Mouse (Mus musculus) kidney, adult 2 months (tissue): Measurements from ENCODE around the gene Magi2. TPM values are rescaled to one million over a fixed set of nuclear protein-coding genes. Genes with fewer than 3 reads are reported as not detected.
"Not testable (repeated sequence)": the region's sequence is repeated elsewhere in the genome, so short reads cannot be mapped to it uniquely, and the experiment has no call there.

Experiments used
- DNase-seq: peaks from one replicate; pipeline ENCODE4 v3.0.0; 2021
- H3K27ac ChIP-seq: fragments of 200-500 bp; 2 replicates; pipeline ENCODE4 v1.5.1; 2012; ENCODE audit warnings: low read depth, low read length, control low read depth, inconsistent platforms; ENCODE audit not compliant: insufficient read depth
- H3K27me3 ChIP-seq: fragments of 200-500 bp; replicated peaks from 2 replicates; pipeline ENCODE4 v1.6.1; 2012; ENCODE audit warnings: mild to moderate bottlenecking, moderate library complexity, low read length, inconsistent platforms; ENCODE audit not compliant: control insufficient read depth, insufficient read depth
- H3K36me3 ChIP-seq: fragments of 200-500 bp; 2 replicates; pipeline ENCODE4 v1.6.1; 2012; ENCODE audit warnings: mild to moderate bottlenecking, moderate library complexity, low read length, inconsistent platforms; ENCODE audit not compliant: control insufficient read depth, insufficient read depth
- H3K4me1 ChIP-seq: fragments of 200-500 bp; 2 replicates; pipeline ENCODE4 v1.6.1; 2011; ENCODE audit warnings: low read length; ENCODE audit not compliant: control insufficient read depth, insufficient read depth
- H3K4me3 ChIP-seq: fragments of 200-500 bp; 2 replicates; pipeline ENCODE4 v1.5.1; 2011; ENCODE audit warnings: mild to moderate bottlenecking, low read depth, low read length, control low read depth; ENCODE audit not compliant: insufficient read depth
- CTCF ChIP-seq: fragments of 200-500 bp; conservative IDR thresholded peaks from 2 replicates; pipeline ENCODE4 v1.5.1; 2011; ENCODE audit warnings: low read depth, mild to moderate bottlenecking, control low read depth, low read length, moderate library complexity, mixed read lengths; ENCODE audit not compliant: insufficient read depth, insufficient read length
- POLR2A ChIP-seq: fragments of 200-500 bp; IDR thresholded peaks from one replicate; pipeline ENCODE4 v1.6.1; 2011; ENCODE audit warnings: low read depth, low read length, control low read depth
- WGBS: fragments of 180-500 bp; shearing (Covaris S2); methylation state at CpG from one replicate; pipeline ENCODE4 v1.1.7; 2018; 5-methylcytosine and 5-hydroxymethylcytosine counted together
- polyA plus RNA-seq: library from polyadenylated mRNA; depleted of rRNA; stranded (reverse); fragments of >200 nt; gene quantifications from 2 replicates; pipeline ENCODE4 v1.2.3, GENCODE M21; 2012

Magi2 gene
- polyA plus RNA-seq, 1 experiment = 6.1 TPM

DNA sequence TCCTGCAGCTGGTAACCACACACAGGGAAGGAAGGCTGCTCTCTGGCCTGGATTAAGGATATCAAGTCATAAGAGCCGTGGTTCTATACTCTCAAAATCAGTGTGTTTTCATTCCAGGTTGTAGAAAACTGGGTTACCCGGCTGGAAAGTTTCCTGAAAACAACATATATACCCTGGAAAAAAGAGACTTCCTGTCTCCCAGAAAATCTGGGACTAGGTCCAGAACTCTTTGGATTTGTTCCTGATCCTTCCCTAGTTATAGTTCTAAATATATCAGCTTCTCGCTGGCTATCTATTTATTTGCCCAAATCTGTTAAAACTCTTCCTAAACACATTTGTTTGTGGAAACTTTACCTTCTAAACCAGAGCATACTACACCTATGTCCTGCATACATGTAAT is 274.2 kb downstream of the Magi2 start:
- H3K4me1 ChIP-seq = no peaks in the 10 kb centered on the region
- no peak for DNase-seq
- H3K36me3 ChIP-seq = no peaks in the 10 kb centered on the region
- no peak overlapping the region for H3K4me3 ChIP-seq
- 58% methylated on average over 3 of the region's 3 CpGs for WGBS
- no peak overlapping the region for H3K27ac ChIP-seq
- H3K27me3 ChIP-seq = no peaks in the 10 kb centered on the region
- TF ChIP-seq CTCF (no peak), POLR2A (no peak)

DNA sequence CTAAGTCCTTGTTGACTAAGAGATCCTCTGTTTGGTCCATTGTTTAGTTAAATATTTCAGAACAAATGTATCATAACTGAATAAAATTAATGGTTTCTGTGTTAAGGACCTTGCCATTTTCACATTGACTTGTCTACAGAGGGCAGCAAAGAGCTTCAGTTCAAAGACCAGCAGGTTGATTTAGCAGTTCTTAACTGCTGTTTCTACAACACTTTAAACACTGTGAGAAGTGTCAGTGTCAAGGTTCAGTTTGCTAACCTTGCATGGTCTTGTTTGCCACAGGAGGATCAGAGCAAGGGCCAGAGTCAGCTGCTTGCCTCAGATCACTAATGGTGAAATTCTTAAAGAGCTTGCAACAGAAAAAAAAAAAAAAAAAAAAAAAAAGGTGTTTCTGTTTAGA is 295.3 kb downstream of the Magi2 start:
- DNase-seq = peak; percentile 76
- TF ChIP-seq POLR2A (no peak), CTCF (peak; percentile 37)
- Histone ChIP-seq H3K4me1 (no peaks in the 10 kb centered on the region), H3K4me3 (no peak overlapping the region), H3K27ac (no peak overlapping the region), H3K27me3 (no peaks in the 10 kb centered on the region), H3K36me3 (no peaks in the 10 kb centered on the region)

DNA sequence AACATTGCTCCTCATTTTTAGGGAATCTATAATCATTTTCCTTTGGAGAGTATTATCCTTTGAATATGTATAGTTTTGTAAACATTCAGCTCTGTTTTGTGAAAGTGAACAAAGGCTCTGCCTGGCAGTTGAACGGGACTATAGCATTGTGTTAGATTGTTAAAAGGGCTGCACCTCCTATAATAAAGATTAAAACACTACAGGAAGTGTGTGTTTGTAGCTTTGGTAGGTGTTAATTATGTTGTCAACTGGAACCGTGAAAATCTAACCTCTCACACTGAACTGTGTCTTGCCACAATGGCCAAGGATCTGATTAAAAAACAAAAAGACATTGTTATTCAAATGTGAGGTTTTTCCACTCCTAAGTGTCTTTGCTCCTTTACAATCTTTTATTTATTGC is 312.5 kb downstream of the Magi2 start:
- WGBS = 20% methylated on average over 2 of the region's 2 CpGs
- no peak for DNase-seq
- TF ChIP-seq POLR2A (no peak), CTCF (no peak)

DNA sequence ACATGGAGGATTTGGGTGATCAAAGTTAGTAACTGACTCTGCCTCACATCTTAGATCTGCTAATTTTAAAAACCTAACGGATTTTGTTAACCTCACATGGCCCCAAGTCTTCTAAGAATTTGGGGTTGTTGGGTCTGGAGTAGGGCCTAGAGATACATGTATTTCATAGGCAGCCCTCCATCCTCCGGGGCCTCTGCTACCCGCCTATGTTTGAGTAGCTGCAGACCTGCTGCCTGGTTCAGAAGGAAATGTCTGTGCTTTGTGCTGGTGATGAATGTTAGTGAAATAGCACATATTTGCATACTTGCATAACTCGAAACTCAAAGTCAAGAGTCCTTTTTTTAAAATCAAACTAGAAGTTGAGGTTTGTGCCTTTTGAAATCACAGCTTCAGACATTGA is 319.6 kb downstream of the Magi2 start:
- Histone ChIP-seq H3K36me3 (no peaks in the 10 kb centered on the region), H3K27ac (no peak overlapping the region), H3K4me1 (no peaks in the 10 kb centered on the region), H3K4me3 (no peak overlapping the region), H3K27me3 (no peaks in the 10 kb centered on the region)
- DNase-seq = peak; percentile 28
- 61% methylated on average over 4 of the region's 4 CpGs for WGBS
- no peak for TF ChIP-seq POLR2A
- no peak for TF ChIP-seq CTCF

More for the DNA sequence above, 312.5 kb downstream of the Magi2 start:
- no peaks in the 10 kb centered on the region for H3K36me3 ChIP-seq
- no peak overlapping the region for H3K27ac ChIP-seq
- no peaks in the 10 kb centered on the region for H3K27me3 ChIP-seq
- no peaks in the 10 kb centered on the region for H3K4me1 ChIP-seq
- H3K4me3 ChIP-seq = no peak overlapping the region

DNA sequence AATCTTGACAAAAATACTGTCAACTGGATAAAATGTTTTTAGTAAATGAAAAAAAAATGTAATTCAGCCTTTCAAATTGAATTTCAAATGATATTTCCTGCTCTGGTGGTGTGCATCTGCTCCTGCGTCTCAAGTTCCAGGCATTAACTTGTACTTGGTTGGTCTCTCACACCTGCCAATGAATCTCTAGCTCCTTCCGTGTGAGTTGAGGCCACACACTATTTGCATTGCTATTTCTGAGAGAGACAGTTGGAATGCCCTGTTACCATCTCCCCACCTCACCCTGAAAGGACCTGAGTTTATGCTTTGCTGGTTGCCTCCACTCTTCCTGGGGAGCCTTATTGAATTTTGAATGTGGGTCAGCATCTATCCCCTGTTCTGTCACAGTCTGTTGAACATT is 320.1 kb downstream of the Magi2 start:
- Histone ChIP-seq H3K27ac (no peak overlapping the region), H3K36me3 (no peaks in the 10 kb centered on the region), H3K27me3 (no peaks in the 10 kb centered on the region), H3K4me1 (no peaks in the 10 kb centered on the region), H3K4me3 (no peak overlapping the region)
- WGBS = 39% methylated on average over 2 of the region's 2 CpGs
- no peak for TF ChIP-seq POLR2A
- TF ChIP-seq CTCF = no peak
- no peak for DNase-seq

DNA sequence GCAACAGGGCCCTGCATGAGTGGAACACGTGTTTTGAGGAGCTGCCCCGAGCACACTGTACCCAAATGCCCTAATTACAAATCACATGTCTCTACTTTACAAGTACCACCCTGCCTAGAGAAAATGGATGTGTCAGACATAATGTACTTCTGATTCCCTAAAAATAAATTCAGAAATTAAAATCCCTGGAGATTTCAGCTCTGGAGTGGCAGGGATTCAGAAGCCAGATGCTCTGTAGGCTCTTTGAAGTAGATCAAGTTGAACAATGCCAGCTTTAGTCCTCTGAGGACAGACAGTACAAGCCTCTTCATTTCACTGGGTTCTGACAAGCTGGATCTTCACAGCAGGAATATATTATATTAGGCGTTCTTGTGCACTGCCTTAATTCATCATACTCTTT is 326.7 kb downstream of the Magi2 start:
- Histone ChIP-seq H3K27ac (no peak overlapping the region), H3K4me1 (no peaks in the 10 kb centered on the region), H3K4me3 (no peak overlapping the region), H3K36me3 (no peaks in the 10 kb centered on the region), H3K27me3 (no peaks in the 10 kb centered on the region)
- 79% methylated on average over 3 of the region's 3 CpGs for WGBS
- DNase-seq = no peak
- TF ChIP-seq POLR2A (no peak), CTCF (no peak)

DNA sequence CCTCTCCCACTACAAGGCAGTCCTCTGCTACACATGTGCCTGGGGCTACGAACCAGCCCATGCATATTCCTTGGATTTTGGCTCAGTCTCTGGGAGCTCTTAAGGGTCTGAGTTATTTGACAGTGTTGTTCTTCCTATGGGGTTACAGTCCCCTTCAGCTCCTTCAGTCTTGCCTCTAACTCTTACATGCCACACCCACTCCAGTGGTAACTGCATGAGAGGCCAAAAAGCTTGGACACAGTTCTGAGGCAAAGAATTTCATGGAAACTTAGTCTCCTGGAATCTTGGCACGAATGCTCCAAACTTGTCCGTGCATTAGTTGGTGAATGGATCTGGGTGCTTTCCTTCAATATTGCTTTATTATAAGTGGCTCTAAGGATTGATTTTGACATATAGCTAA is 338.8 kb downstream of the Magi2 start:
- WGBS = 48% methylated on average over 3 of the region's 3 CpGs
- Histone ChIP-seq H3K4me1 (0 out of 2 replicates have a peak, but pooled peaks cover 3% of the 10 kb centered on the region), H3K36me3 (no peaks in the 10 kb centered on the region), H3K27ac (no peak overlapping the region), H3K4me3 (no peak overlapping the region), H3K27me3 (no peaks in the 10 kb centered on the region)
- no peak for TF ChIP-seq CTCF
- no peak for TF ChIP-seq POLR2A
- DNase-seq = peak; percentile 54

DNA sequence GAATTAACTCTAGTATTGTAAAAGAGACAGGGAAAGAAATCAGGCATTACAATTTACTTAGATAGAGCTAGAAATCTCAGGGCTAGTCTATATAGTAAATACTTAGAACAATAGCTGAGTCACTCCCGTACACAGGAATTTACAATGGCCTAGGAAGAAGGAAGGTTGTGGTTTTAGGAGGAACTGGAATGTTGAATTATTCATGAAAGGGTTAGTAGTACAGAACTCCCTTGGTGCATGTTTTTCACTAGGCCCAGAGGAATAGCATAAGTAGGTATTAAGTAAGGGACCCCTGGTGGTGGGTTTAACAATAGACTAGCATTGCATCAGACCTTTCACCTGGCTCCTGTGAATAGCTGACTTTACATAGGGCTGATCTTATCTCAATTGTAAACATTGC is 339.3 kb downstream of the Magi2 start:
- DNase-seq, H3K4me3 ChIP-seq, H3K36me3 ChIP-seq, H3K4me1 ChIP-seq, H3K27me3 ChIP-seq, H3K27ac ChIP-seq: not testable (repeated sequence)
- 51% methylated on average over 1 of the region's 1 CpGs for WGBS
